12 mouse cellular contexts compared by ENCODE assay signal in genomic region chr19:60787465-60788150, GRCm38 (mm10). TPM values are rescaled to one million over a fixed set of nuclear protein-coding genes. Genes with fewer than 3 reads are reported as not detected.
DNase-seq lines count a peak whose midpoint lies in the region; ATAC-seq and TF ChIP-seq lines count a peak whose summit lies in the region.
"Had no signal": no experiment of that assay in that cellular context is flagged by ENCODE, and none has a peak within 500 bp of the region (broad histone marks: within the 10 kb centered on the region; RNA-seq: fewer than 3 reads in every experiment).

No protein-coding gene starts in this region.

- 0 out of 2 replicates have a peak, but pooled peaks cover 6% of the 10 kb centered on the region for H3K4me1 ChIP-seq in lung, postnatal 0 days (ENCODE audit: insufficient read depth, low read depth, low read length)
- H3K4me1 ChIP-seq in lung, adult 2 months (ENCODE audit: control insufficient read depth, insufficient read depth, low read length), result peaks cover 17% of the 10 kb centered on the region
- H3K4me1 ChIP-seq in intestine, postnatal 0 days (replicated peaks; ENCODE audit: control insufficient read depth, insufficient read depth, low read length), result 0 out of 2 replicates have a peak, but pooled peaks cover 3% of the 10 kb centered on the region

- H3K4me2 ChIP-seq in lung, postnatal 0 days (replicated peaks; ENCODE audit: low read depth, low read length), result 0 out of 2 replicates have a peak overlapping the region, but pooled peaks have one; percentile 22
- H3K4me2 ChIP-seq in intestine, postnatal 0 days (replicated peaks; ENCODE audit: low read depth), result peak overlapping the region; percentile 71; the same call in 1 of the 2 replicates

- 24% methylated on average over 2 of the region's 2 CpGs for WGBS in lung, postnatal 0 days
- WGBS in lung, adult 2 months, result 11% methylated on average over 2 of the region's 2 CpGs
- 18% methylated on average over 2 of the region's 2 CpGs for WGBS in intestine, postnatal 0 days

- TF ChIP-seq CTCF in gastrocnemius, adult 2 months (IDR thresholded peaks at IDR 0.05), result no peak
- no peak for TF ChIP-seq CTCF in lung, postnatal 0 days (IDR thresholded peaks at IDR 0.05)
- TF ChIP-seq CTCF in lung, adult 2 months (IDR thresholded peaks at IDR 0.05; ENCODE audit: insufficient read depth, low read length), result no peak
- no peak for TF ChIP-seq CTCF in intestine, postnatal 0 days (IDR thresholded peaks at IDR 0.05; ENCODE audit: low read depth)

- H3K36me3 ChIP-seq in lung, postnatal 0 days (ENCODE audit: insufficient read depth, low read length), result no peaks in the 10 kb centered on the region
- no peaks in the 10 kb centered on the region for H3K36me3 ChIP-seq in intestine, postnatal 0 days (ENCODE audit: control insufficient read depth, insufficient read depth)

- peak overlapping the region; percentile 80; the same call in 1 of the 2 replicates for H3K4me3 ChIP-seq in gastrocnemius, adult 2 months
- H3K4me3 ChIP-seq in lung, postnatal 0 days (ENCODE audit: low read depth, low read length), result no peak overlapping the region
- no peak overlapping the region for H3K4me3 ChIP-seq in lung, adult 2 months (replicated peaks; ENCODE audit: extremely low read depth, low read depth, low read length)
- no peak overlapping the region for H3K4me3 ChIP-seq in intestine, postnatal 0 days (ENCODE audit: low read depth, low read length)

- no peak for DNase-seq in gastrocnemius, adult 2 months
- DNase-seq in gastrocnemius, postnatal 4 days (ENCODE audit: low spot score in 2 of 2), result no peak
- DNase-seq in lung, postnatal 0 days (ENCODE audit: low spot score), result no peak
- DNase-seq in lung, adult 2 months, result no peak
- DNase-seq in naive thymus-derived CD4-positive, alpha-beta T cell, adult 2 months (ENCODE audit: low read depth), result peak; percentile 28
- DNase-seq in gastrocnemius, postnatal 36 days, result no peak
- no peak for DNase-seq in gastrocnemius, postnatal 25 days
- DNase-seq: adrenal gland, postnatal 14 days; heart, postnatal 36 days; lung, postnatal 14 days; right cerebral cortex, postnatal 25 days had no signal

- no peak for ATAC-seq in lung, postnatal 0 days
- no peak for ATAC-seq in intestine, postnatal 0 days

- intact Hi-C loops in gastrocnemius, adult 2 months (cut with DNase I), result loop anchor here (10.0 kb wide), 1 partner anchor 203 kb away; the partner anchor contains the start of gene Cacul1
- intact Hi-C loops in gastrocnemius, postnatal 36 days (cut with DNase I), result no loop called here

- no peak for TF ChIP-seq EP300 in lung, postnatal 0 days (IDR thresholded peaks at IDR 0.05)

- no peaks in the 10 kb centered on the region for H3K27me3 ChIP-seq in lung, postnatal 0 days (replicated peaks; ENCODE audit: insufficient read depth, low read length)
- no peaks in the 10 kb centered on the region for H3K27me3 ChIP-seq in intestine, postnatal 0 days (replicated peaks; ENCODE audit: control insufficient read depth, insufficient read depth, low read length)

- H3K9ac ChIP-seq in lung, postnatal 0 days (replicated peaks; ENCODE audit: low read depth), result no peak overlapping the region
- H3K9ac ChIP-seq in intestine, postnatal 0 days (ENCODE audit: low read depth, low read length), result no peak overlapping the region

- no peak for TF ChIP-seq POLR2A in lung, adult 2 months (IDR thresholded peaks at IDR 0.05; ENCODE audit: borderline replicate concordance, extremely low read depth, low read depth, low read length)

- no peak overlapping the region for H3K27ac ChIP-seq in gastrocnemius, adult 2 months
- no peak overlapping the region for H3K27ac ChIP-seq in lung, postnatal 0 days (ENCODE audit: low read length)
- no peak overlapping the region for H3K27ac ChIP-seq in intestine, postnatal 0 days (ENCODE audit: low read depth, low read length)

- H3K9me3 ChIP-seq in lung, postnatal 0 days (ENCODE audit: low read length), result no peaks in the 10 kb centered on the region
- no peaks in the 10 kb centered on the region for H3K9me3 ChIP-seq in intestine, postnatal 0 days (ENCODE audit: control insufficient read depth)

RNA-seq across cellular contexts. Expression of gene Eif3a, which starts 2.9 kb away (rescaled TPM):
- total RNA-seq in gastrocnemius, adult 2 months (2021), result 100 to 1,000 TPM in 1 of 2 experiments, 10 to 100 TPM in 1; 91.5 to 101 TPM
- total RNA-seq in gastrocnemius, postnatal 4 days (2021), result 100 to 1,000 TPM; 123 to 135 TPM
- 67.1 and 75.8 TPM in 2 replicates for polyA plus RNA-seq in lung, postnatal 0 days (2015; fragmentation: Nextera tagmentation; extraction: Ambion mirVana)
- polyA plus RNA-seq in lung, adult 2 months (2012; rRNA removed), result 20.9 and 34.9 TPM in 2 replicates
- polyA plus RNA-seq in intestine, postnatal 0 days (2015; fragmentation: Nextera tagmentation; extraction: Ambion mirVana), result 57.2 and 64.2 TPM in 2 replicates
- total RNA-seq in gastrocnemius, postnatal 36 days (2021), result 10 to 100 TPM; 72.2 to 83.8 TPM
- 10 to 100 TPM; 74.9 to 81.8 TPM for total RNA-seq in gastrocnemius, postnatal 25 days (2021)

RNA-seq across cellular contexts. Expression of gene Fam45a, which starts 23.8 kb away (rescaled TPM):
- total RNA-seq in gastrocnemius, adult 2 months (2021), result 10 to 100 TPM; 11.2 to 12.2 TPM
- total RNA-seq in gastrocnemius, postnatal 4 days (2021), result 10 to 100 TPM; 23.4 to 24.1 TPM
- 22.4 and 23.4 TPM in 2 replicates for polyA plus RNA-seq in lung, postnatal 0 days (2015; fragmentation: Nextera tagmentation; extraction: Ambion mirVana)
- polyA plus RNA-seq in lung, adult 2 months (2012; rRNA removed), result 9.2 and 12.5 TPM in 2 replicates
- polyA plus RNA-seq in intestine, postnatal 0 days (2015; fragmentation: Nextera tagmentation; extraction: Ambion mirVana), result 26.0 and 29.2 TPM in 2 replicates
- total RNA-seq in gastrocnemius, postnatal 36 days (2021), result 10 to 100 TPM in 1 of 2 experiments, 1 to 10 TPM in 1; 9.5 to 10.4 TPM
- total RNA-seq in gastrocnemius, postnatal 25 days (2021), result 1 to 10 TPM; 7.7 to 9.3 TPM

RNA-seq across cellular contexts. Expression of gene Nanos1, which starts 31.8 kb away (rescaled TPM):
- total RNA-seq in gastrocnemius, adult 2 months (2021), result under 1 TPM in 1 of 2 experiments, not detected in 1; 0.08 TPM
- total RNA-seq in gastrocnemius, postnatal 4 days (2021), result under 1 TPM; 0.70 to 0.76 TPM
- polyA plus RNA-seq in lung, postnatal 0 days (2015; fragmentation: Nextera tagmentation; extraction: Ambion mirVana), result 0.55 and 0.64 TPM in 2 replicates
- 0.41 and 0.74 TPM in 2 replicates for polyA plus RNA-seq in lung, adult 2 months (2012; rRNA removed)
- polyA plus RNA-seq in intestine, postnatal 0 days (2015; fragmentation: Nextera tagmentation; extraction: Ambion mirVana), result 0.60 and 0.67 TPM in 2 replicates
- total RNA-seq in gastrocnemius, postnatal 36 days (2021), result under 1 TPM; 0.05 to 0.10 TPM
- under 1 TPM; 0.05 to 0.15 TPM for total RNA-seq in gastrocnemius, postnatal 25 days (2021)
